18 mouse cellular contexts compared by ENCODE assay signal in genomic region chr1:41916730-41917347, GRCm38 (mm10).
DNase-seq lines count a peak whose midpoint lies in the region; ATAC-seq and TF ChIP-seq lines count a peak whose summit lies in the region.
"Had no signal": no experiment of that assay in that cellular context is flagged by ENCODE, and none has a peak within 500 bp of the region (broad histone marks: within the 10 kb centered on the region; RNA-seq: fewer than 3 reads in every experiment).

No protein-coding gene starts in this region.

- TF ChIP-seq CTCF in kidney, postnatal 0 days (IDR thresholded peaks at IDR 0.05; ENCODE audit: low read depth) = no peak

- H3K4me3 ChIP-seq in kidney, postnatal 0 days (replicated peaks; ENCODE audit: low read depth, low read length) = no peak overlapping the region
- H3K4me3 ChIP-seq in neural tube, embryonic 13.5 days = no peak overlapping the region
- no peak overlapping the region for H3K4me3 ChIP-seq in neural tube, embryonic 15.5 days (replicated peaks)
- no peak overlapping the region for H3K4me3 ChIP-seq in forebrain, embryonic 13.5 days
- H3K4me3 ChIP-seq: heart, embryonic 12.5 days; limb, embryonic 15.5 days; myocyte had no signal

- no peaks in the 10 kb centered on the region for H3K36me3 ChIP-seq in kidney, postnatal 0 days (ENCODE audit: insufficient read depth, low read length)
- H3K36me3 ChIP-seq in neural tube, embryonic 13.5 days = no peaks in the 10 kb centered on the region
- no peaks in the 10 kb centered on the region for H3K36me3 ChIP-seq in neural tube, embryonic 15.5 days
- H3K36me3 ChIP-seq in forebrain, embryonic 13.5 days (ENCODE audit: poor library complexity, severe bottlenecking) = no peaks in the 10 kb centered on the region
- H3K36me3 ChIP-seq: heart, embryonic 12.5 days; limb, embryonic 15.5 days had no signal

- no peak overlapping the region for H3K9ac ChIP-seq in kidney, postnatal 0 days (ENCODE audit: low read depth, low read length)
- H3K9ac ChIP-seq in neural tube, embryonic 13.5 days = no peak overlapping the region
- no peak overlapping the region for H3K9ac ChIP-seq in neural tube, embryonic 15.5 days (replicated peaks)
- no peak overlapping the region for H3K9ac ChIP-seq in forebrain, embryonic 13.5 days
- H3K9ac ChIP-seq: heart, embryonic 12.5 days; limb, embryonic 15.5 days; liver, postnatal 0 days had no signal

- no peaks in the 10 kb centered on the region for H3K4me1 ChIP-seq in kidney, postnatal 0 days (replicated peaks; ENCODE audit: insufficient read depth, low read length)
- H3K4me1 ChIP-seq in neural tube, embryonic 13.5 days (replicated peaks) = no peaks in the 10 kb centered on the region
- H3K4me1 ChIP-seq in neural tube, embryonic 15.5 days = 0 out of 2 replicates have a peak, but pooled peaks cover 6% of the 10 kb centered on the region
- peaks cover 33% of the 10 kb centered on the region for H3K4me1 ChIP-seq in forebrain, embryonic 13.5 days

- no peaks in the 10 kb centered on the region for H3K9me3 ChIP-seq in kidney, postnatal 0 days (replicated peaks; ENCODE audit: low read length)
- H3K9me3 ChIP-seq in neural tube, embryonic 13.5 days = no peaks in the 10 kb centered on the region
- no peaks in the 10 kb centered on the region for H3K9me3 ChIP-seq in neural tube, embryonic 15.5 days (replicated peaks)
- H3K9me3 ChIP-seq in forebrain, embryonic 13.5 days (replicated peaks) = no peaks in the 10 kb centered on the region
- H3K9me3 ChIP-seq: heart, embryonic 12.5 days; limb, embryonic 15.5 days had no signal

- H3K4me2 ChIP-seq in kidney, postnatal 0 days (ENCODE audit: low read length) = no peak overlapping the region
- H3K4me2 ChIP-seq in neural tube, embryonic 13.5 days = no peak overlapping the region
- no peak overlapping the region for H3K4me2 ChIP-seq in neural tube, embryonic 15.5 days
- H3K4me2 ChIP-seq in forebrain, embryonic 13.5 days = no peak overlapping the region
- H3K4me2 ChIP-seq: heart, embryonic 12.5 days; limb, embryonic 15.5 days had no signal

- H3K27ac ChIP-seq in kidney, postnatal 0 days = no peak overlapping the region
- H3K27ac ChIP-seq in neural tube, embryonic 13.5 days (replicated peaks) = no peak overlapping the region
- no peak overlapping the region for H3K27ac ChIP-seq in neural tube, embryonic 15.5 days (replicated peaks)
- H3K27ac ChIP-seq in forebrain, embryonic 13.5 days = peak overlapping the region; percentile 63
- H3K27ac ChIP-seq: limb, embryonic 15.5 days had no signal

- H3K27me3 ChIP-seq in kidney, postnatal 0 days (ENCODE audit: insufficient read depth, low read length) = no peaks in the 10 kb centered on the region
- no peaks in the 10 kb centered on the region for H3K27me3 ChIP-seq in neural tube, embryonic 13.5 days
- no peaks in the 10 kb centered on the region for H3K27me3 ChIP-seq in neural tube, embryonic 15.5 days (replicated peaks)
- no peaks in the 10 kb centered on the region for H3K27me3 ChIP-seq in forebrain, embryonic 13.5 days
- H3K27me3 ChIP-seq: heart, embryonic 12.5 days; limb, embryonic 15.5 days had no signal

- no peak for ATAC-seq in kidney, postnatal 0 days (replicated peaks; ENCODE audit: low FRiP score, low read depth)
- 0 out of 2 replicates have a peak, but pooled peaks have one; percentile 19 for ATAC-seq in neural tube, embryonic 13.5 days (ENCODE audit: low read depth)
- no peak for ATAC-seq in neural tube, embryonic 15.5 days (ENCODE audit: low FRiP score)
- ATAC-seq in forebrain, embryonic 13.5 days = peak; percentile 54; the same call in 1 of the 2 replicates
- ATAC-seq: CD4-positive, CD25-positive, alpha-beta regulatory T cell, adult 4 months; intestine, embryonic 16.5 days; liver, postnatal 0 days had no signal

- 41% methylated on average over 4 of the region's 4 CpGs for WGBS in kidney, postnatal 0 days
- 59% methylated on average over 4 of the region's 4 CpGs for WGBS in neural tube, embryonic 13.5 days
- 46% methylated on average over 4 of the region's 4 CpGs for WGBS in neural tube, embryonic 15.5 days
- 40% methylated on average over 4 of the region's 4 CpGs for WGBS in forebrain, embryonic 13.5 days

- peak; percentile 54 for DNase-seq in kidney, postnatal 0 days (ENCODE audit: low spot score)
- no peak for DNase-seq in kidney, postnatal 10 days
- no peak for DNase-seq in spleen, postnatal 14 days (ENCODE audit: low spot score in 2 of 2)
- DNase-seq in frontal cortex, postnatal 14 days (ENCODE audit: low spot score in 2 of 2) = no peak
- DNase-seq: adrenal gland, postnatal 10 days; cerebellum, adult 8-10 months; heart, postnatal 36 days; liver, postnatal 0 days; right cerebral cortex, postnatal 25 days; thymus, adult 18-20 months had no signal

Comparison
In these comparisons a context has a peak if more than half of its experiments do, and no peak if none do; other contexts are left out.
1. ATAC-seq: peak in neural tube, embryonic 13.5 days (single experiment) and forebrain, embryonic 13.5 days (single experiment); none in kidney, postnatal 0 days (single experiment) and neural tube, embryonic 15.5 days (single experiment).